Mouse (Mus musculus) MEL (cell line): ENCODE results near the gene Mark1. TPM values are rescaled to one million over a fixed set of nuclear protein-coding genes. Genes with fewer than 3 reads are reported as not detected.

ENCODE experiments used
- DNase-seq: peaks from one replicate; pipeline ENCODE4 v3.0.0; 2011; ENCODE audit warnings: low read depth, low spot score
- H3K27ac ChIP-seq: 2 replicates; pipeline ENCODE4 v1.5.1; 2012; ENCODE audit warnings: low read depth, mild to moderate bottlenecking, control low read depth, low read length, moderate library complexity; ENCODE audit not compliant: control insufficient read depth
- H3K27me3 ChIP-seq, 2 experiments: fragments of 150-350 bp in 1 of 2; sonication (generic) in 1 of 2; 2 replicates each; pipeline ENCODE4 v1.6.1; 2012; ENCODE audit warnings: low read length in 2 of 2, mild to moderate bottlenecking in 2 of 2, improper control_type of control experiment in 1 of 2, moderate library complexity in 1 of 2; ENCODE audit not compliant: insufficient read depth in 2 of 2, control insufficient read depth in 1 of 2
- H3K36me3 ChIP-seq, 2 experiments: 2 replicates each; pipeline ENCODE4 v1.6.1; 2012 to 2014; ENCODE audit warnings: low read length in 2 of 2, improper control_type of control experiment in 1 of 2, inconsistent platforms in 1 of 2, mild to moderate bottlenecking in 1 of 2; ENCODE audit not compliant: insufficient read depth in 2 of 2, control insufficient read depth in 1 of 2
- H3K4me1 ChIP-seq, 2 experiments: fragments of 150-350 bp in 1 of 2; sonication (generic) in 1 of 2; 2 replicates each; pipeline ENCODE4 v1.6.1; 2012; ENCODE audit warnings: low read length in 2 of 2, improper control_type of control experiment in 1 of 2, mild to moderate bottlenecking in 1 of 2; ENCODE audit not compliant: insufficient read depth in 2 of 2, control insufficient read depth in 1 of 2
- H3K4me3 ChIP-seq, 2 experiments: fragments of 150-350 bp in 1 of 2; sonication (generic) in 1 of 2; 2 replicates each; pipeline ENCODE4 v1.5.1; 2012; ENCODE audit warnings: low read depth in 2 of 2, low read length in 2 of 2, mild to moderate bottlenecking in 2 of 2, moderate library complexity in 2 of 2, control low read depth in 1 of 2, improper control_type of control experiment in 1 of 2; ENCODE audit not compliant: control insufficient read depth in 1 of 2, insufficient read depth in 1 of 2
- H3K79me2 ChIP-seq: 2 replicates; pipeline ENCODE4 v1.6.1; 2012; ENCODE audit warnings: mild to moderate bottlenecking, low read length, moderate library complexity; ENCODE audit not compliant: control insufficient read depth, poor library complexity, insufficient read depth
- H3K9ac ChIP-seq: 2 replicates; pipeline ENCODE4 v1.6.1; 2012; ENCODE audit warnings: low read depth, mild to moderate bottlenecking, control low read depth, low read length, moderate library complexity; ENCODE audit not compliant: control insufficient read depth, poor library complexity, severe bottlenecking
- H3K9me3 ChIP-seq: fragments of 150-350 bp; sonication (generic); replicated peaks from 2 replicates; pipeline ENCODE4 v1.6.1; 2012; ENCODE audit warnings: mild to moderate bottlenecking, low read length, improper control_type of control experiment, moderate library complexity; ENCODE audit not compliant: insufficient read depth
- BHLHE40 ChIP-seq: IDR thresholded peaks from 2 replicates; pipeline ENCODE4 v1.6.1; 2012; ENCODE audit warnings: low read depth, mild to moderate bottlenecking, inconsistent platforms, low read length, improper control_type of control experiment, borderline replicate concordance
- ELF1 ChIP-seq: IDR thresholded peaks from 2 replicates; pipeline ENCODE4 v1.6.1; 2014; ENCODE audit warnings: low read depth, mild to moderate bottlenecking, inconsistent platforms, low read length, improper control_type of control experiment, moderate library complexity
- EP300 ChIP-seq, 2 experiments: IDR thresholded peaks; 2 replicates each; pipeline ENCODE4 v1.6.1; 2011; ENCODE audit warnings: improper control_type of control experiment in 2 of 2, low read length in 2 of 2, low read depth in 1 of 2, mild to moderate bottlenecking in 1 of 2
- HCFC1 ChIP-seq: IDR thresholded peaks from 2 replicates; pipeline ENCODE4 v1.6.1; 2012; ENCODE audit warnings: low read depth, mild to moderate bottlenecking, inconsistent platforms, low read length, improper control_type of control experiment, moderate library complexity
- KAT2A ChIP-seq: conservative IDR thresholded peaks from 2 replicates; pipeline ENCODE4 v1.6.1; 2012; ENCODE audit warnings: low read depth, low read length, improper control_type of control experiment, inconsistent platforms
- MAFK ChIP-seq: IDR thresholded peaks from 2 replicates; pipeline ENCODE4 v1.6.1; 2011; ENCODE audit warnings: low read depth, mild to moderate bottlenecking, low read length, improper control_type of control experiment, borderline replicate concordance
- MAX ChIP-seq: IDR thresholded peaks from 2 replicates; pipeline ENCODE4 v1.6.1; 2011; ENCODE audit warnings: low read length, improper control_type of control experiment
- MAZ ChIP-seq: IDR thresholded peaks from 2 replicates; pipeline ENCODE4 v1.6.1; 2012; ENCODE audit warnings: low read depth, mild to moderate bottlenecking, inconsistent platforms, low read length, improper control_type of control experiment
- MYB ChIP-seq: IDR thresholded peaks from 2 replicates; pipeline ENCODE4 v1.6.1; 2011; ENCODE audit warnings: mild to moderate bottlenecking, low read depth, low read length, improper control_type of control experiment
- MYC ChIP-seq: IDR thresholded peaks from 2 replicates; pipeline ENCODE4 v1.6.1; 2011; ENCODE audit warnings: low read depth, mild to moderate bottlenecking, low read length, improper control_type of control experiment, moderate library complexity
- NRF1 ChIP-seq: IDR thresholded peaks from 2 replicates; pipeline ENCODE4 v1.6.1; 2014; ENCODE audit warnings: low read depth, mild to moderate bottlenecking, inconsistent platforms, low read length, improper control_type of control experiment, moderate library complexity; ENCODE audit not compliant: poor library complexity, insufficient read depth, severe bottlenecking
- TAL1 ChIP-seq: IDR thresholded peaks from 2 replicates; pipeline ENCODE4 v1.6.1; 2012; ENCODE audit warnings: mild to moderate bottlenecking, inconsistent platforms, low read length, moderate library complexity, mixed read lengths
- TBP ChIP-seq: IDR thresholded peaks from 2 replicates; pipeline ENCODE4 v1.8.0; 2011; ENCODE audit warnings: low read depth, low read length, improper control_type of control experiment
- UBTF ChIP-seq: IDR thresholded peaks from 2 replicates; pipeline ENCODE4 v1.6.1; 2012; ENCODE audit warnings: low read depth, mild to moderate bottlenecking, inconsistent platforms, low read length, improper control_type of control experiment, moderate library complexity, borderline replicate concordance; ENCODE audit not compliant: insufficient read depth
- USF1 ChIP-seq: IDR thresholded peaks from 2 replicates; pipeline ENCODE4 v1.6.1; 2014; ENCODE audit warnings: low read depth, mild to moderate bottlenecking, inconsistent platforms, low read length, improper control_type of control experiment, moderate library complexity
- USF2 ChIP-seq, 2 experiments: IDR thresholded peaks; 2 replicates each; pipeline ENCODE4 v1.6.1; 2011 to 2012; ENCODE audit warnings: improper control_type of control experiment in 2 of 2, low read length in 2 of 2, borderline replicate concordance in 1 of 2, inconsistent platforms in 1 of 2, low read depth in 1 of 2, mild to moderate bottlenecking in 1 of 2; ENCODE audit not compliant: insufficient read depth in 1 of 2
- ZC3H11A ChIP-seq: IDR thresholded peaks from 2 replicates; pipeline ENCODE4 v1.6.1; 2012; ENCODE audit warnings: low read depth, mild to moderate bottlenecking, inconsistent platforms, low read length, improper control_type of control experiment
- ZNF384 ChIP-seq: IDR thresholded peaks from 2 replicates; pipeline ENCODE4 v1.6.1; 2012; ENCODE audit warnings: low read depth, mild to moderate bottlenecking, inconsistent platforms, low read length, improper control_type of control experiment
- polyA plus RNA-seq, 2 experiments: library from polyadenylated mRNA; stranded (reverse) in 1 of 2; unstranded in 1 of 2; fragments of >175 nt in 1 of 2; fragments of >200 nt in 1 of 2; gene quantifications; 2 replicates each; pipeline versions ENCODE4 v1.2.1 to v1.2.4; 2012; ENCODE audit warnings: low replicate concordance in 2 of 2, low read depth in 1 of 2; ENCODE audit not compliant: insufficient read length in 2 of 2, insufficient read depth in 1 of 2, missing spikeins in 1 of 2
- total RNA-seq: library from RNA; depleted of rRNA; stranded (reverse); fragments of 300-350 nt; gene quantifications from 2 replicates; pipeline ENCODE4 v1.2.3, GENCODE M21; 2012

The Mark1 gene
- total and polyA plus RNA-seq, 3 experiments = not detected

DNA sequence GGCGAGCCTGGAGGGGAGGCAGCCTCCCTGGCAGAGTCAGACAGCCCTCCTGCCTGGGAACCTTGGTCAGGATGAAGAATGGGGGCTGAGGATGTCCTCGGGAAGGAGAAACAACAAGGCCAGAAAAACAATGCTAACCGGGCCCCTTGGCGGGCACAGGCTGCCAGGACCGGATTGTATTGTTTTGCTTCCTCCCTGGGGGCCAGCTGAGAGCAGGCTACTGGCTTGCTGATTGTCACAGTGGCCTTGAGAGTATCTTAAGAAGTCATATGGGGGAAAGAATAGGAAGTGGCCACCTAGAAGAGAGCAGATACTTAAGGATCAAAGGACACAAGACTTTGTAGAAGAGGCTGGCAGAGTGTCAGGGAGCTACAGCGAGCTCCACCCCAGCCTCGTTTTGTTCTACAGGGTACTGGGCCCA is 135.0 kb downstream of the Mark1 start:
- DNase-seq = no peak
- TF ChIP-seq BHLHE40 (no peak), MAX (no peak), TAL1 (no peak), ELF1 (no peak), MAZ (no peak), USF2 (IDR thresholded peaks at IDR 0.05; ENCODE audit: borderline replicate concordance in 1 of 2, insufficient read depth in 1 of 2, low read depth in 1 of 2, low read length in 2 of 2) (no peak), NRF1 (no peak)
- TF ChIP-seq, all 39 proteins: peak for 0
- H3K36me3 ChIP-seq = no peaks in the 10 kb centered on the region
- peaks cover 0 to 11% of the 10 kb centered on the region in 2 experiments; a peak in 3 of 4 replicates for H3K27me3 ChIP-seq
- no peaks in the 10 kb centered on the region for H3K79me2 ChIP-seq
- no peaks in the 10 kb centered on the region for H3K9me3 ChIP-seq
- H3K27ac ChIP-seq = no peak overlapping the region
- no peak overlapping the region for H3K4me3 ChIP-seq
- H3K9ac ChIP-seq = no peak overlapping the region
- H3K4me1 ChIP-seq = no peaks in the 10 kb centered on the region

DNA sequence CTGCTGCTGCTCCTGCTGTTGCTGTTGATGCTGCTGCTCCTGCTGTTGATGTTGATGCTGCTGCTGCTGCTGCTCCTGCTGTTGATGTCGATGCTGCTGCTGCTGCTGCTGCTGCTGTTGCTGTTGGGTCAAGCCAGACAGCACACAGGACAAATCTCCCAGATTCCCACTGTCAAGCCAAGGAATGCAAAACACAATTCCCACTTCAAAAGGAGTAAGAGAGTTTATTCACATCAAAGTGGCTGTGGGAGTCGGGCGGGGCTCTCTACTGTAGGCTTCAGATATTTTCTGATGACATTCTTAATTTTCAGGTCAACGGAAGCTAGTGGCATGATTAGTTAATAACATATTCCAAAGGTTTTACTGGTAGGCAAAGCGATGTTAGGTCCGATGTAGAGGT is 136.7 kb downstream of the Mark1 start:
- DNase-seq = no peak
- Histone ChIP-seq H3K9me3 (no peaks in the 10 kb centered on the region), H3K27me3 (peaks cover 0 to 3% of the 10 kb centered on the region in 2 experiments; a peak in 2 of 4 replicates), H3K4me1 (no peaks in the 10 kb centered on the region), H3K27ac (no peak overlapping the region), H3K36me3 (no peaks in the 10 kb centered on the region), H3K9ac (no peak overlapping the region), H3K79me2 (no peaks in the 10 kb centered on the region), H3K4me3 (no peak overlapping the region)
- TF ChIP-seq USF1 (no peak), USF2 (IDR thresholded peaks at IDR 0.05; ENCODE audit: borderline replicate concordance in 1 of 2, insufficient read depth in 1 of 2, low read depth in 1 of 2, low read length in 2 of 2) (no peak), EP300 (IDR thresholded peaks at IDR 0.05; ENCODE audit: low read depth in 1 of 2, low read length in 2 of 2) (no peak), ZNF384 (no peak), ZC3H11A (no peak), UBTF (no peak), MYB (no peak), BHLHE40 (no peak), HCFC1 (no peak), TBP (no peak), MYC (no peak), KAT2A (no peak), MAX (no peak), MAZ (no peak), NRF1 (no peak), MAFK (no peak)
